Mouse (Mus musculus): ENCODE measurements at regions not wholly inside any gene's neighbourhood (a gene's known extent, or its start where the extent isn't known, plus 50 kb on each side); places are given as distances from the start of the nearest gene placed in this dataset.

GRCm38 (mm10) chrX:12366801-12367200 lies 206.6 kb upstream of the Bcor start:
- TF ChIP-seq POLR2A (IDR thresholded peaks at IDR 0.05; ENCODE audit: low read depth, low read length) (no peak), CTCF (IDR thresholded peaks at IDR 0.05; ENCODE audit: borderline replicate concordance, insufficient read depth, low read length) (no peak)

All from embryonic fibroblast, embryonic 13.5 days (primary cell).